Mouse (Mus musculus) cortical plate, adult 2 months (tissue): ENCODE data around the gene Cnnm3.

Source experiments
- CTCF ChIP-seq: fragments of 200-500 bp; IDR thresholded peaks from 2 replicates; pipeline ENCODE4 v1.5.1; 2011; ENCODE audit warnings: mild to moderate bottlenecking, control low read depth, low read length; ENCODE audit not compliant: insufficient read depth; ENCODE audit errors: extremely low read depth
- POLR2A ChIP-seq: fragments of 200-500 bp; IDR thresholded peaks from 2 replicates; pipeline ENCODE4 v1.6.1; 2011; ENCODE audit warnings: mild to moderate bottlenecking, low read length, control low read depth; ENCODE audit not compliant: insufficient read depth; ENCODE audit errors: extremely low read depth

GRCm38 (mm10) chr1:36575347-36575746, 63.7 kb downstream of the Cnnm3 start:
- TF ChIP-seq CTCF (no peak), POLR2A (no peak)
